Mouse (Mus musculus): ENCODE results near the gene Sdsl. TPM values are rescaled to one million over a fixed set of nuclear protein-coding genes. Genes with fewer than 3 reads are reported as not detected.

Sdsl gene
- total RNA-seq, 2 experiments from 2014 or later = 33.5 to 38.3 TPM

DNA sequence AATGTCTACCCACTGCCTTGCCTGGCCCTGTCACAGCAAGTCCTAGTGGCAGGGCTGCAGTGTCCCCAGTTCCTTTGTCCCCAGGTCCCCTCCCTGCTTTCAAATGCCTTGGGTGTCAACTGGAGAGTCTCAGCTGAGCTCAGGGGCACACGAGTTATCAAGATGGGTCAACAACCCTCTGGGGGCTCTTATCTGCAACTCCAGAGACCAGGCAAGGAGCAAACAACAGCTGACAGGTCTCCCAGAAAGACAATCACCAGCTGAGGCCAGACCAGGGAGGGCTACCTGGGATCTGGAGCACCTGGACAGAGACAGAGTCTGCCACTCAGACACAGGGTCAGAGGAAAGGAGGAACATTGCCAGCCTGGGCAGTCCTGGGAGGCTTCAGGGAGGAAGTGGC, 16.4 kb downstream of the Sdsl start:
- DNase-seq = no peak

DNA sequence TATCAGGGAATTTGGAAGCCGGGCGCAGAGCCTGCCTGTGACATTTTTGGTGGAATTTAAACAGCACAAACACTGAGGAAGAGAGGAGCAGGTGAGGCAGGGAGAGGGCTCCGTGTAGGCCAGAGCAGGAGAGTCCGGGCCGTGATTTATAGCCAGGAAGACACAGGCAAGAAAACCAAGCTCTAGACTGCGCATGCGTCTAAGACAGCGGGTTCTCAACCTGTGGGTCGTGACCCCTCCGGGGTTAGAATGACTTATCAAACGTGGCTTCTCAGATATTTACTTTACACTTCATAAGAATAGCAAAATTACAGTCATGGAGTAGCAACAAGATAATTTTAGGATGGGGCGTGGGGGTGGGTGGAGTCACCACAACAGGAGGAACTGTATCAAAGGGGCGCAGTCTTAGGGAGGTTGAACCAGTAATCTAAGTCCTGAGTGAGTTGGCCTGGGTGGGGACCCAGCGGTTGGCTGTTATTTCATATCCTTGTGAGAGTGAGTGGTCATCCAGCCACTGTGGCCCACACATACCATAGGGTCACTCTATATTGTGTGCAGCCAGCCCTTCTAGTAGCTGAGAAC, 17.8 kb downstream of the Sdsl start:
- no peak for DNase-seq

GRCm38 (mm10) chr5:120447305-120447704, 25.3 kb downstream of the Sdsl start:
- DNase-seq = no peak

DNA sequence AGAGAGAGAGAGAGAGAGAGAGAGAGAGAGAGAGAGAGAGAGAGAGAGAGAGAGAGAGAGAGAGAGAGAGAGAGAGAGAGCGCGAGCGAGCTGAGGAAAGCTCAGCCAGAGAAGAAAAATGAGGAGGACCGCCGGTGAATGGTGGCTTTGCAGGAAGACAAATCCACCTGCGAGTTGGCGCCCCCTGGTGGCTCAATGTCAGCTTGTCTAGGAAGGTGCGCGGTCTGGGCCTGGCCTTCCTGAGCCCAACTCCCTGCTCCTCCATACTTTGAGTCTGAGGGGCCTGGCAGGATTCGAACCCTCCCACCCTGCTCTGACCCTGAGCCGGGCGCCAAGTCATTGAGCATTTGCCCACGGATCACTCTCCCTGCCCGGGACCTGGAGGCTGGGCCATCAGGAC, 31.9 kb downstream of the Sdsl start:
- peak; percentile 96 for DNase-seq

DNA sequence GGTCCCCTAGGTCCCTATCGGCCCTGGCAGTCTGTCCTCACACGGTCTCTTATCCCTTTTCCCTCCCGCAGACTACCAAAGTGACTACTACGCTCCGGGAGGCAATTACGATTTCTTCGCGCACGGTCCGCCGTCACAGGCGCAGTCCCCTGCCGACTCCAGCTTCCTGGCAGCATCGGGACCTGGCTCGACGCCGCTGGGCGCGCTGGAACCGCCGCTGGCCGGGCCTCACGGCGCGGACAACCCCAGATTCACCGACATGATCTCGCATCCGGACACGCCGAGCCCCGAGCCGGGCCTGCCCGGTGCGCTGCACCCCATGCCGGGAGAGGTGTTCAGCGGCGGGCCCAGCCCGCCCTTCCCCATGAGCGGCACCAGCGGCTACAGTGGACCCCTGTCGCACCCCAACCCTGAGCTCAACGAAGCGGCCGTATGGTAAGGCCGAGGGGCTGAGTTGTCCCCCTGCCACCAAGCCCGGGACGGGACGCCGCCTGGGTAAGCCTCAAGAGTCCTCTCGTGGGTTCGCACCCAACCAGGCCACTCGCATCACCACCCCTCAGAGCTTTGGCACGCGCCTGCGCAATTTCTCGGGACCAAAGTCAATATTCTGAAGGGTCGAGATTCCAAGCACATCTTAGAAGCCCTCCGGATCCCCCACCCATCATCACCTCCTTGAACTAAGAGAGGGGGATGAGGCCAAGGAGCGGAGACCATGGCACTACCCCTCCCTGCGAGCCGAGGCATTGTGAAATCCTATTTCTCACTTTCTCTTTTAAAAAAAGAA, 32.5 kb downstream of the Sdsl start:
- peak; percentile 38 for DNase-seq

- DNase-seq = no peak
Measured at GRCm38 (mm10) chr5:120438991-120439710, 33.5 kb downstream of the Sdsl start.

- no peak for DNase-seq
Measured at GRCm38 (mm10) chr5:120438469-120438868, 34.1 kb downstream of the Sdsl start.

- no peak for DNase-seq
Measured at GRCm38 (mm10) chr5:120437986-120438385, 34.6 kb downstream of the Sdsl start.

DNA sequence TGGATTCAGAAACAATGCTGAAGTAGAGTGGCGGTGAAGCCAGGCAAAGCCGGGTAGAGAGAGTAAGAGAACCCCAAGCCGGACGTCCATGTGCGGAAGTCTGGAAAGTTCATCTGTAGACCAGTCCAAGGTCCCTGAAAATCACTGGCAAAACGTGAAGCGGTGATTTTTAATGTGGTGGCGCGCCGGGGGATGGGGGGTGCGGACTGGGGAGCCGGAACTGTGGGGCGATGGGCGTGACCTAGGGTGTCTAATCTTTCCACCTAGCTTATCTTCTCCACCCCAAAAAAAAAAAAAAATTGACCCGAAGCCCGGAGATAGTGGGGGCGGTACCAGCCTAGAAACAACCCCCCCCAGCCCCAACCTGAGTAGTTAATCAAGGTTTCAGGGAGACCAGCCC, 35.1 kb downstream of the Sdsl start:
- no peak for DNase-seq

DNA sequence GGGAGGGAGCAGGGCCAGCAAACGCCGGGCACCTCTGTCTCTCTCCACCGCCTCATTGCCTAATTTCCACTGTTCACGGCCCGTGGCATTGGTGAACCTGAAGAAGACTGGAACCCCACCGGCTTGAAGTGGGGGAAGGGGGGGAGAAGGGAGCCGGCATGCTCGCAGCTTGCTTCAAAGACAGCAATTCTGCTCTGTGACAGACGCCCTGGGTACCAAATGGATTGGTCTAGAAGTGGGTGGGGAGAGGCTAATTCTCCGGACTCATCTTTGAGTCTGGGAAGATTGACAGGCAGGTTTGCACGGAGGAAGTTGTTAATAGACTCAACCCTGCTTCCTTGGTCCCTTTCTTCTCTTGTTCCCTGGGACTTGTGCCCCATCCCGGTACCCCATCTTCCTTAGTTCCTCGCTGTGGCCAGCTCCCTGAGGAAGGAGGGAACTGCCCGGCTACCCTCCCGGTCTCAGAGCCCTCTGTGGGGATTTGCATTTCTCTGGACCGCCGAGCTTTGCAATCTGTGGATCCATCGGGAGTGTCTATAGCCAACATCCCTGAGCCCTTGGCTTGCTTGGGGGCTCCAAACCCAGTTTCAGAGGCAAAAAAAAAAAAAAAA, 35.6 kb downstream of the Sdsl start:
- DNase-seq = no peak

DNA sequence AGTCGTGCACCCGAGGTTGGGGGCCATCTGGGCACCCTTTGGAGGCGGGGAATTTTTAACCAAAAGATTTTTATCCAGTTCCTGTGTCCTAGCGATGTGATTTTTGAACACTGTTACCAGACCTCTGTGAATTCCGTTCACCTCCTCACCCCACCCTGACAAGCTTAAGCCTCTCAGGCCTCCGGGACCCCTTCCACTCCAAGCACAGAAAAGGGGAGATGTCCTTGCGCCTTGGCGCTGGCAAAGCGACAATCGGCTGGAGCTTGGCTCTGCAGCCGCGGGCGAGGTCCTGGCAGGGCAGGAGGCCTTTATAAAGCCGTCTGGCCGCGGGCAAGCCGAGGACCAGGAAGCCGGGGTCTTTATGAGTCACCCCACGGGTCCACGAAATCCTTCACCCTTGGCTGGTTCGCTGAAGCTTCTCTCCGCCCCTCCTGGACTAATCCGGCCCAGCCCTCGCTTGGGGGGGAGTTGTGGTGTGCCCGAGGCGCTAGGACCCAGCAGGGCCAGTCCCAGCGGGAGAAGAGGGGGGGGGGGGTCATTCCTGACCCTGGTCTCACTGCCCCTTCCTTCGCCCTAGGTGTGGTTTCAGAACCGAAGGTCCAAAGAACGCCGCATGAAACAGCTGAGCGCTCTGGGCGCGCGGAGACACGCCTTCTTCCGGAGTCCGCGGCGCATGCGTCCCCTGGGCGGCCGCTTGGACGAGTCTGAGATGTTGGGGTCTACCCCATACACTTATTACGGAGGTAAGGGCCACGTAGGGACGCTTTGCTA, 36.7 kb downstream of the Sdsl start:
- no peak for DNase-seq

- no peak for DNase-seq
Measured at GRCm38 (mm10) chr5:120435006-120435681, 37.5 kb downstream of the Sdsl start.

- no peak for DNase-seq
Measured at GRCm38 (mm10) chr5:120434231-120434735, 38.3 kb downstream of the Sdsl start.

- DNase-seq = no peak
Measured at GRCm38 (mm10) chr5:120433135-120433760, 39.4 kb downstream of the Sdsl start.

- DNase-seq = no peak
Measured at GRCm38 (mm10) chr5:120432486-120433015, 40.1 kb downstream of the Sdsl start.

- no peak for DNase-seq
Measured at GRCm38 (mm10) chr5:120431649-120432485, 40.7 kb downstream of the Sdsl start, which contains the start of gene Lhx5. Gene Lhx5, plus strand, starts transcription at chr5:120431699.

DNA sequence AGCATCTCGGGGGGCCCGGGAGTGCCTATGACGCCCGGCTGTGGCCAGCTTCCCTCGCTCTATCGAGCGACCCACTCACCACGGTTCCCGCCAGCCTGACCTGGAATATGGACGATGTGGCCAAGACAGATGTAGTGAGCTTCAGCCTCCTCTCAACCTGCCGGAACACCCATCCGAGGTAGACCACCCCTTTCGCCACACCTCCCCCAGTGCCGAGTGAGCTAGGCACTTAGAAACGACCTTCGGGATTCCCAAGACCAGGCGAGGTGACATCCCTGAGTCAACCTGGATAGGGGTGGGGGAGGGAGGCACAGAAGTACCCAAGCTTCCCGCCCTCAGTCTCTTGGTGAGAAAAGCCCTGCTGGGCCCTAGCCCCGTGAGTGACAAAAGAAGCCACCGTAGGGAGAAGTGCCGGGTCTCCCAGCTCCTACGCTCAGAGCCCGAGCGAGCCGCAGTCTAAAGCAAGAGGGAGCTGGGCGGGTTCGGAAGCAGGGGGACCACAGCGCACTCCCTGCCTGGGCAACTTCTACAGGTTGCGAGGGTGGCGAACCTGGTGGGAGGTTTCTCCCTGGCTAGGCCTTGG, 41.5 kb downstream of the Sdsl start:
- DNase-seq = no peak

DNA sequence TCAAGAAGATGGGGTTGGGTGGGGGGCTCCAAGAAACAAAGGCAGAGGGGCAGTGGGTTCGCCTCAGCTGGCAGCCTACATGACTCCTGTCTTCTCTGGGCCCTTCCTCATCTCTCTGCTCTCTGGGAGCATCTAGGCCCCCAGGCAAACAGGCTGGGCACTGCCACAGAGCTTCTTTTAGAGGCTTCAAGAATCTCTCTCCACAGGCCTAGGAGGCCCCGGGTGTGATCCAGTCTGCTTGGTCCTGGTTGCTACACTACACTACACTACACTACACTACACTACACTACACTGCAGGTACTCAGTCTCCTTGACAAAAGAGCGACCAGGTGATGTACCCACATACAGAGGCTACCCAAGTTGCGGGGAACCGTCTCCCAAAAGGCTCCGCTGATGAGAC, 42.9 kb downstream of the Sdsl start:
- DNase-seq = no peak

DNA sequence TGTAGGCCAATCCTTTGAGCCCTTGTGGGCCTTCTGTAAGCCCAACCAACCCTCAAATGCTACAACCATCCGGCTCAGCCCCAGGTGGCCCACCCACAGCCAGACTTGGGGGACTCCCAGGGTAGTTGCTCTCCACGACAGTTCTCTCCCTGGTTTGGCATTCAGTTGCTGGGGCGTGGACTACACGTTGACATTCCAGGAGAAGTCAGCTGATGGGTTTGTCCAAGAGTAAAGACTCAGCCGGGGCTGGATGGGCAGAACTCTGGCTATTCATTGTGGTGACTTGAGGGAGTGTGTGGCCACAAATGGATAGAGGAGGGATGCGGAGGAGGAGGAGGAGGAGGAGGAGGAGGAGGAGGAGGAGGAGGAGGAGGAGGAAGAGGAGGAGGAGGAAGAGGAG, 43.6 kb downstream of the Sdsl start:
- no peak for DNase-seq

All from adrenal gland, postnatal 10 days (tissue).